Mouse (Mus musculus): ENCODE measurements at regions not wholly inside any gene's neighbourhood (a gene's known extent, or its start where the extent isn't known, plus 50 kb on each side); places are given as distances from the start of the nearest gene placed in this dataset.

- Histone ChIP-seq H3K27ac (replicated peaks) (no peak overlapping the region), H3K27me3 (no peaks in the 10 kb centered on the region), H3K36me3 (no peaks in the 10 kb centered on the region), H3K9ac (no peak overlapping the region; the same call in 1 of the 2 replicates), H3K4me2 (no peak overlapping the region), H3K4me3 (no peak overlapping the region), H3K4me1 (replicated peaks) (no peaks in the 10 kb centered on the region), H3K9me3 (no peaks in the 10 kb centered on the region)
- 35% methylated on average over 4 of the region's 4 CpGs for WGBS
- no peak for ATAC-seq (ENCODE audit: low read depth)
These were observed 65.4 kb downstream of the Vegfa start for GRCm38 (mm10) chr17:45966736-45967135.

- no peak for ATAC-seq (ENCODE audit: low read depth)
- no peaks in the 10 kb centered on the region for H3K4me1 ChIP-seq (replicated peaks)
These were observed 68.1 kb downstream of the Vegfa start for GRCm38 (mm10) chr17:45964031-45964430.

GRCm38 (mm10) chr17:45963332-45963731 is 68.8 kb downstream of the Vegfa start:
- ATAC-seq (ENCODE audit: low read depth): no peak
- no peaks in the 10 kb centered on the region for H3K27me3 ChIP-seq
- no peak overlapping the region for H3K27ac ChIP-seq (replicated peaks)
- no peak overlapping the region for H3K9ac ChIP-seq
- H3K4me3 ChIP-seq: no peak overlapping the region
- H3K4me1 ChIP-seq (replicated peaks): no peaks in the 10 kb centered on the region
- no peak overlapping the region for H3K4me2 ChIP-seq
- H3K36me3 ChIP-seq: no peaks in the 10 kb centered on the region
- no peaks in the 10 kb centered on the region for H3K9me3 ChIP-seq
- 79% methylated on average over 3 of the region's 3 CpGs for WGBS

More at GRCm38 (mm10) chr17:45964031-45964430, 68.1 kb downstream of the Vegfa start:
- Histone ChIP-seq H3K36me3 (no peaks in the 10 kb centered on the region), H3K27ac (replicated peaks) (no peak overlapping the region), H3K27me3 (no peaks in the 10 kb centered on the region), H3K4me2 (no peak overlapping the region), H3K9ac (no peak overlapping the region), H3K4me3 (no peak overlapping the region), H3K9me3 (no peaks in the 10 kb centered on the region)

GRCm38 (mm10) chr17:45961626-45962319 is 70.4 kb downstream of the Vegfa start:
- H3K27me3 ChIP-seq: no peaks in the 10 kb centered on the region
- no peak overlapping the region for H3K4me2 ChIP-seq
- H3K4me1 ChIP-seq (replicated peaks): no peaks in the 10 kb centered on the region
- no peak for ATAC-seq (ENCODE audit: low read depth)
- H3K4me3 ChIP-seq: no peak overlapping the region
- no peak overlapping the region for H3K27ac ChIP-seq (replicated peaks)
- no peaks in the 10 kb centered on the region for H3K36me3 ChIP-seq
- no peak overlapping the region for H3K9ac ChIP-seq
- 85% methylated on average over 16 of the region's 16 CpGs for WGBS
- H3K9me3 ChIP-seq: no peaks in the 10 kb centered on the region

GRCm38 (mm10) chr17:45958094-45958881 is 73.9 kb downstream of the Vegfa start:
- Histone ChIP-seq H3K4me2 (no peak overlapping the region), H3K27me3 (no peaks in the 10 kb centered on the region), H3K27ac (replicated peaks) (no peak overlapping the region), H3K36me3 (no peaks in the 10 kb centered on the region), H3K4me1 (replicated peaks) (no peaks in the 10 kb centered on the region), H3K9ac (no peak overlapping the region), H3K9me3 (no peaks in the 10 kb centered on the region), H3K4me3 (no peak overlapping the region)
- no peak for ATAC-seq (ENCODE audit: low read depth)
- WGBS: 86% methylated on average over 7 of the region's 7 CpGs

- Histone ChIP-seq H3K9me3 (no peaks in the 10 kb centered on the region), H3K36me3 (no peaks in the 10 kb centered on the region), H3K4me3 (no peak overlapping the region), H3K27ac (replicated peaks) (no peak overlapping the region), H3K4me1 (replicated peaks) (no peaks in the 10 kb centered on the region), H3K9ac (no peak overlapping the region), H3K4me2 (no peak overlapping the region), H3K27me3 (no peaks in the 10 kb centered on the region)
- no peak for ATAC-seq (ENCODE audit: low read depth)
- 76% methylated on average over 10 of the region's 10 CpGs for WGBS
These were observed 76.7 kb downstream of the Vegfa start for GRCm38 (mm10) chr17:45955481-45955880.

GRCm38 (mm10) chr17:45954824-45955223 is 77.3 kb downstream of the Vegfa start:
- no peaks in the 10 kb centered on the region for H3K36me3 ChIP-seq
- H3K4me1 ChIP-seq (replicated peaks): no peaks in the 10 kb centered on the region
- no peak overlapping the region for H3K4me2 ChIP-seq
- H3K4me3 ChIP-seq: no peak overlapping the region
- 91% methylated on average over 7 of the region's 7 CpGs for WGBS
- ATAC-seq (ENCODE audit: low read depth): no peak
- no peak overlapping the region for H3K9ac ChIP-seq
- H3K27ac ChIP-seq (replicated peaks): no peak overlapping the region
- H3K9me3 ChIP-seq: no peaks in the 10 kb centered on the region
- H3K27me3 ChIP-seq: no peaks in the 10 kb centered on the region

- no peaks in the 10 kb centered on the region for H3K36me3 ChIP-seq
- no peak for ATAC-seq (ENCODE audit: low read depth)
- H3K9me3 ChIP-seq: no peaks in the 10 kb centered on the region
- no peak overlapping the region for H3K27ac ChIP-seq (replicated peaks)
- H3K4me1 ChIP-seq (replicated peaks): no peaks in the 10 kb centered on the region
- no peak overlapping the region for H3K4me2 ChIP-seq
- H3K27me3 ChIP-seq: no peaks in the 10 kb centered on the region
- H3K9ac ChIP-seq: no peak overlapping the region
- WGBS: 82% methylated on average over 8 of the region's 8 CpGs
- no peak overlapping the region for H3K4me3 ChIP-seq
These were observed 78.6 kb downstream of the Vegfa start for GRCm38 (mm10) chr17:45953523-45953922.

GRCm38 (mm10) chr17:45950533-45951164 is 81.5 kb downstream of the Vegfa start:
- Histone ChIP-seq H3K27me3 (no peaks in the 10 kb centered on the region), H3K9ac (no peak overlapping the region), H3K4me3 (no peak overlapping the region), H3K27ac (replicated peaks) (no peak overlapping the region), H3K36me3 (no peaks in the 10 kb centered on the region), H3K4me1 (replicated peaks) (no peaks in the 10 kb centered on the region), H3K4me2 (no peak overlapping the region), H3K9me3 (no peaks in the 10 kb centered on the region)
- 66% methylated on average over 9 of the region's 9 CpGs for WGBS
- no peak for ATAC-seq (ENCODE audit: low read depth)

- Histone ChIP-seq H3K4me1 (replicated peaks) (no peaks in the 10 kb centered on the region), H3K27ac (replicated peaks) (no peak overlapping the region), H3K4me3 (no peak overlapping the region), H3K9ac (no peak overlapping the region), H3K27me3 (no peaks in the 10 kb centered on the region), H3K4me2 (no peak overlapping the region), H3K9me3 (no peaks in the 10 kb centered on the region), H3K36me3 (no peaks in the 10 kb centered on the region)
- 80% methylated on average over 6 of the region's 6 CpGs for WGBS
- ATAC-seq (ENCODE audit: low read depth): no peak
These were observed 83.0 kb downstream of the Vegfa start for GRCm38 (mm10) chr17:45949141-45949540.

- H3K27me3 ChIP-seq: no peaks in the 10 kb centered on the region
- no peak overlapping the region for H3K9ac ChIP-seq
- H3K4me1 ChIP-seq (replicated peaks): no peaks in the 10 kb centered on the region
- no peak overlapping the region for H3K4me2 ChIP-seq
- no peaks in the 10 kb centered on the region for H3K36me3 ChIP-seq
- H3K27ac ChIP-seq (replicated peaks): no peak overlapping the region
- no peak for ATAC-seq (ENCODE audit: low read depth)
- no peaks in the 10 kb centered on the region for H3K9me3 ChIP-seq
- WGBS: 42% methylated on average over 5 of the region's 5 CpGs
- H3K4me3 ChIP-seq: no peak overlapping the region
These were observed 83.7 kb downstream of the Vegfa start for GRCm38 (mm10) chr17:45948314-45948935.

GRCm38 (mm10) chr17:45945005-45945404 is 87.2 kb downstream of the Vegfa start:
- no peaks in the 10 kb centered on the region for H3K27me3 ChIP-seq
- H3K27ac ChIP-seq (replicated peaks): no peak overlapping the region
- no peak overlapping the region for H3K4me3 ChIP-seq
- WGBS: 81% methylated on average over 3 of the region's 3 CpGs
- H3K9ac ChIP-seq: no peak overlapping the region
- ATAC-seq (ENCODE audit: low read depth): no peak
- H3K4me1 ChIP-seq (replicated peaks): no peaks in the 10 kb centered on the region
- no peaks in the 10 kb centered on the region for H3K9me3 ChIP-seq
- H3K36me3 ChIP-seq: no peaks in the 10 kb centered on the region
- H3K4me2 ChIP-seq: no peak overlapping the region
